Mouse (Mus musculus) frontal cortex, postnatal 10 days (tissue): ENCODE results near the gene Chst8.
A peak's percentile ranks its signal among the peaks of the same experiment; 100 is the strongest.

Experiments
- DNase-seq, 2 experiments: peaks; one replicate each; pipeline ENCODE4 v3.0.0; 2022; ENCODE audit warnings: low spot score in 2 of 2, mixed read lengths in 1 of 2

Gene Chst8

DNA sequence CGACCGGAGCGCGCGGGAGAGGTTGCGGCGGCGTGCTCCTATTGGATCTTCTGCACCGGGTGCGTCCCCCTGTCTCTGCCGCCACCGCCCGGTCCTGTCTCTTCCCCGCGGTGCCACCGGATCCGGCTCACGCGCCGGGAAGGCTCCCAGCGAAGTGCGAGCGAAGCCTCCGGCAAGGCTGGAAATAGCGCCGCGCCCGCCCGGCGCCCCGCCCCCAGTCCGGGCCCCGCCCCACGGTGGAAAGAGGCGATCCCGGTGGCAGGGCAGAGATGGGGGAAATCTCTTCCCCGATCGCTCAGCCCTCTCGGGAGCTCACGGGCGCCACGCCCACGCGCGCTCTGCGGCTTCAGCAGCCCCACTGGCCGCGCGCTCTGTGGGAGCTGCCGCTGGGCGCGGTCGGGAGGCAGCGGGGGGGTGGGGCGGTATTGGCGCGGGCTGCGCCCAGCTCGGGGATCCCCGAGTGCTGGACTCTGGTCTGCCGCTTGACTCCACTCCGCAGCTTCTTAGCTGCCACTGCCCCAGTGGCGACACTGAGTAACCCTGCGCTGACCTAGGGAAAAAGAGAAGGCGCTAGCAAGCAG lies at the start of gene Chst8:
TSS of gene Chst8 (minus strand) at position 181 of the 581 bp plus-strand sequence.
- peak in 1 of 2 experiments; percentile 62 for DNase-seq

DNA sequence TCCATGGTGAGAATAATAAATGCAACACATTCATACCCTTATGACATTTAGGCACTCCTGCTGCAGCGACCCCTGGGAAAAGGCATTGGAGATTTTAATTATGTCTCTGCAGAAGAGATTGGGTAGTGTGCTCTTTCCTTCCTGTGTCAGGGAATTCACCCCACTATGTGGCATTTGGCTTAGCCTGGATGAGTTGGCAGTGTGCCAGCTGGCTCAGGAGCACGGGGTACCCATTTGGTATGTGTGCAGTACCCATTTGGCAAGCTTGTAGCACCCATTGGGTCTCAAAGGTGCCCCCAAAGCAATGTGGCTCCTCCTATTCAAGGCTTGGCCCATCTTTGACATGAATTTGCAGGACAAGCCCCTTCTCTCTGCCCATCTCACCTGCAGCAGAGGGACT lies 45.8 kb upstream of the Chst8 start:
- no peak for DNase-seq

GRCm38 (mm10) chr7:34854781-34855352 lies 42.4 kb upstream of the Chst8 start:
- DNase-seq, result no peak

DNA sequence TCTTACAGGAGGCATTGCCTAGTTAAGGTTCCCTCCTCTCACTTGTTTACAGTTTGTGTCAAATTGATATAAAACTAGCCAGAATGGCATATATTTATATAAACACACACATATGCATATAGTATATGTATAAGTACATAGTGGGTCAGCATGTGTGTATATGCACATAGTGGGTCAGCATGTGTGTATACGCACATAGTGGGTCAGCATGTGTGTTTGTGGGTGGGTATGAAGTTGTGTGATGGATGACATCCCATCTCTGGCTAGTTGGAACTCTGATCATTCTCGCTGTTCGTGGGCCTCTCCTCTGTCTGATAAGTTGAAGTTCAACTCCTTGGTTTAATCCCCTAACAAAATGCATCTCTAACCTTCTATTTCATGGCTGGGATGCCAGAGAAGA lies 40.9 kb upstream of the Chst8 start:
- DNase-seq, result no peak

GRCm38 (mm10) chr7:34849660-34850059 lies 37.1 kb upstream of the Chst8 start:
- no peak for DNase-seq

DNA sequence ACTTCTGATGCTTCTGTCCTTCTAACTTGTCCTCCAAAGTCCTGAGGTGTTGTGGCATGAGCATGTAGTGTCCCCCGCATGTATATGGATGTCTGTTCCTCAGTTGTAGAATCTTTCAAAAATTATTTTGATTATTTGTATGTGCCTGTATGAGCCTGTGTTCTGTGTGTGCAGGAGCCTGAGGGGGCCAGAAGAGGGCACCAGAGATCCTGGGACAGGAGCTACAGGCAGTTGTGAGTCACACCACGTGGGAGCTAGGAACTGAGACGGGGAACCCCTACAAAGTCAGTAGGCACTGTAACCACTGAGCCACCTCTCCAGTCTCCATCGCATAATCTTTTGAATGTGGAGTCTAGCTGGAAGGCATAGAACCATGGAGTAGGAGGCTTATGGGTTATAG lies 36.3 kb upstream of the Chst8 start:
- no peak for DNase-seq

- no peak for DNase-seq
These were observed 35.4 kb upstream of the Chst8 start for GRCm38 (mm10) chr7:34847900-34848299.

GRCm38 (mm10) chr7:34847410-34847809 lies 34.9 kb upstream of the Chst8 start:
- DNase-seq, result no peak

DNA sequence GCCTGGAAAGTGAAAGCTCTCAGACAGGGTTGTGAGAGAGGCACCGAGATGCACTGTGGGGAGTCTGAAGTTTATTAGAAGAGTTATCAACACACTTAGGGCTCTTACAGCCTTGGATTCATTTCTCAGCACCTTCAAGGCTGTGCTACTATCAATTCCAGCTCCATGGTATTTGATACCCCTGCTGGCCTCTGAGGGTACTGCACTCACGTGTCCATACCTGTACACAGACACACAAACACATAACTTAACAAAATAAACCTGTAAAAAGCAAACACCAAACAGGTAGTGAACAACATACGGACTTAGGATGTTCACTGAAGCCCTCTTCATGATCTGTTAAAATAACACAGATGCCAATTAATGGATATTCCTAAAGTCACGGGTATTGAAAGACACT lies 26.2 kb upstream of the Chst8 start:
- no peak for DNase-seq

GRCm38 (mm10) chr7:34838231-34838630 lies 25.7 kb upstream of the Chst8 start:
- DNase-seq, result no peak

DNA sequence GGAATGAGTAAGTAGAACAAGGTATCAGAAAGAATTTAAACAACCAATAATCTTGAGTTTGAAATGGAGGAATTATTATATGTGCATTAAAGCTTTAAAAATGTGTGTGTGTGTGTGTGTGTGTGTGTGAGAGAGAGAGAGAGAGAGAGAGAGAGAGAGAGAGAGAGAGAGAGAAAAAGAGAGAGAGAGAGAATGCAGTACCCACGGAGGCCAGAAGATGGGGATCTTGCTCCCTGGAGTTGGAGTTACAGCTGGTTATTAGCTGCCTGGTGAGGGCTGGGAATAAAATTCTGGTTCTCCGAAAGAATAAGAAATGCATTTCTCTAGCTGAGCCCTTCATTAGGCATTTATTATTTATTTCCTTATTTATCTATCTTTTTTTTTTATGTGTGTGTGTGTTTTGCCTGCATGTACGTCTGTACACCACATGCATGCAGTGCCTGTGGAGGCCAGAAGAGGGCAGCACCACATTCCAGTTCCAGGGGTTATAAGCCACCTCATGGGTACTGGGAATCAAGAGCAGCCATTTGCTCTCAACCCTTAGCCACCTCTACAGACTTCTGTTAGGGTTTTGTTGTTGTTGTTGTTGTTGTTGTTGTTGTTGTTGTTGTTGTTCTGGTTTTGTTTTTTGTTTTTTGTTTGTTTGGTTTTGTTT lies 13.9 kb upstream of the Chst8 start:
- no peak for DNase-seq

DNA sequence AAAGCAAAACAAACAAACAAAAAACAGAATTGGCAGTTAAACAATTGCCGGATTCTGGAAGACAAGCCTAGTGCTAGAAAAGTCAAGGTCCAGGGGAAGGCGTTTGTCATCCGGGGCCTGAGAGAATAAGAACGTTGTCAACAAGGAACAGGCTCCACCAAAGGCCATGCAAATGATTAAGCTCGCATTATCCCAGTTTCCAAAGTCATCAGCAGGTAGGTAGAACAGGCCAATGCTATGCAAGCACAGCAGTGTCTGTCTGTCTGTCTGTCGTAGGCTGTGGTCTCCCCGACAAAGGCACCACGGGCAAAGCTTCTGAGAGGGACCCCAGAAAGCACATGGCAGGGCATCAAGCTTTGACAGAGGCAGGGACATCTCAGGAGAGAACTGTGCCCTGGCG lies 9.1 kb upstream of the Chst8 start:
- DNase-seq, result no peak

- DNase-seq, result no peak
These were observed 8.0 kb upstream of the Chst8 start for GRCm38 (mm10) chr7:34820554-34820953.

GRCm38 (mm10) chr7:34819796-34820195 lies 7.3 kb upstream of the Chst8 start:
- DNase-seq, result no peak

DNA sequence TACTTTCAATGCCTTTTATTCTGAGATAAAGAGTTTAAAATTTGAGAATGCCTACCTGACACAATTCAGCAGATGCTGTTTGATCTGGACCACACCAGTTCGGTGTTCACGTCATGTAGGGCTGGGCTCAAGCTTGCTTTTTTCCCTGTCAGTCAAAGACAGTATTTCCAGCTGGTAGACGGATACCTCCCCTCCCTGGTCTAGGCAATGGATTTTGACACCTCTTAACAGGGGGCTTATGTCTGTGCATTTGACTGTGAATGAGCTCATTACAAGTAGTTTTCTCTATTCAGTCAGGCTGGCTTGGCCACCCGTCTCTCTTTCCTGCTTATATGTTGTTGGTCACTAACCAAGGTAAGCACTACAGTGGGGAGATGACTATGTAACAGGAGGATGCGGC lies 6.1 kb upstream of the Chst8 start:
- DNase-seq, result no peak

- no peak for DNase-seq
These were observed 4.5 kb upstream of the Chst8 start for GRCm38 (mm10) chr7:34816981-34817380.

GRCm38 (mm10) chr7:34814801-34815200 lies 2.3 kb upstream of the Chst8 start:
- DNase-seq, result no peak

GRCm38 (mm10) chr7:34811531-34812526 lies 682 bp downstream of the Chst8 start:
- no peak for DNase-seq

DNA sequence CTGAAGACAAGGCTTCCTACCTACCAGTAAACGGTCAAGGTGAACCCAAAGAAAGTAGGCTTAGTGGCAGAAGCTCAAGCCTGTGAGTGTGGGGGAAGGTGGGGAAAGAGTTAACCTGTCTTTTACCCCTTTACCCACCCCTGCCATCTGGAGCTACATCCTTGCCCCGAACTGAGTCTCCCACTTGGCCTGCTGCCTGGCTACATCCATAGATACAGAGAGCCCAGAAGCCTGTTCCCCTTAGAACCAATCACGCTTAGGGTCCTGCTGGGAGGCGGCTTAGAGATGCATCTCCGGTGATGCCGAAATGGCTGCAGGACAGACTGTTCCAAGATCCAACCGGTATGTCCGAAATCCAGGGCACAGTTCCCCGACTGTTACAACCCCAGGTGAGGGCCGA lies 1.5 kb downstream of the Chst8 start:
- no peak for DNase-seq

DNA sequence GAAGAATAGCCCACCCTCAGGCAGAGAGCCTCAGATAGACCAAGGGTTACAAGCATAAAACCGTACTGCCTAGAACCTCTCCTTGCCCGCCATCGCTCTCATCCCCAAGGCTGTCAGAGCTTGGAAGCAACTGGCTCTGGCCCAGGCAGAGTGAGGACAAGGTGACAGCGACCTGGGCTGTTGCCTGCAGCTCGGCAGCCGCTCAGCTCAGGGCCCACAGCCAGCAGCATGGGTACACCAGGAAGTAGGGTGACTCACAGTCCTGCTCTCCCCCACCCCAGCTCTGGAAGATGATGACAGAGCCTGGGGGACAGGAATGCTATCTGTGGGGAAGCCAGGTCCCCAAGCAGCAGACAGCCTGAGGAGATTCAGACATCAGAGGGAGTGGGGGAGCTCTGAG lies 6.2 kb downstream of the Chst8 start:
- DNase-seq, result peak; percentile 31 to 37

DNA sequence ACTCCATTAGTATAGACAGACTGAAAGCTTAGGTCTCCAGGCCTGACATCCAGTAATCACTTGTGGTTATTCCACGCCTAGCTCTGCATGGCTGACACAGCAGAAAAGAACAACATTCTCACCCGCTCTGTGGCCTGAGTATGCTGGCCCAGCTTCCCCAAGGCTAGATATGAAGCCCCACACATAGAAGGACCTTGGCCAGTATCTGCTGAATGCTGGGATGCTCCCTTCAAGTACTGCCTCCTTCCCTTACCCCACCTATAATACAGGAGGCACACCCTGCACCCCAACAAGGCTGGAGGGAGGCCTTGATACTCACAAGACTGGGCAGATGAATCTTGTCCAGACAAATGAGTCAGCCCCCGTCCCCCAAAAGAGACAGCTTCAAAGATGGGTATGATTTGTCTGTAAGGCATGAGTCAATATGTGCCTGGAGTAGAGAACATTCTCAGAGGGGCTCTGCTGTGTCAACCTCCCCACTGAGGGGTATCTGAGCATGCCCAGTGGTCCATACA lies 6.8 kb downstream of the Chst8 start:
- DNase-seq, result no peak

DNA sequence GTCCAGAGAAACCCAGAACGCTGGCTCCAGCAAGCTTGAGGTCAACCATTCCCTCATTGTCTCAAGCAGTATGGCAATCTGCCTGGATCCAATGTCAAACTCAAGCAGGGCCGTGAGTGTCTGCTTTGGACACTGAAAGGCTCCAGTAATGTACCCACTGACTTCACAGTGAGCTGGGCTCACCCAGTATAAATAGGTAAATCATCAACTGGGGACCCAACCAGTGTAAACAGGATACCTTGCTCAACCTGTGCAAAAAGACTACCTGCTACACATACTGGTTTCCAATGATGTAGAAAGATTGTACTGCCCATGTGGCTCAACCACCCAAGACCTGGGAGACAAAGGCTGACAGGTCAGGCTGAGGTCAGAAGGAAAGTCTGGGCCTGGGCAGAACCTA lies 7.5 kb downstream of the Chst8 start:
- DNase-seq, result no peak
